Mouse (Mus musculus) olfactory bulb, adult 2 months (tissue): ENCODE data around the gene Ppm1h. TPM values are rescaled to one million over a fixed set of nuclear protein-coding genes. Genes with fewer than 3 reads are reported as not detected.

Experiments
- H3K27ac ChIP-seq: fragments of 200-500 bp; 2 replicates; pipeline ENCODE4 v1.5.1; 2012; ENCODE audit warnings: low read depth, low read length; ENCODE audit not compliant: insufficient read depth
- H3K4me1 ChIP-seq: fragments of 200-500 bp; 2 replicates; pipeline ENCODE4 v1.6.1; 2012; ENCODE audit warnings: low read length; ENCODE audit not compliant: control insufficient read depth, insufficient read depth
- H3K4me3 ChIP-seq: fragments of 200-500 bp; 2 replicates; pipeline ENCODE4 v1.5.1; 2012; ENCODE audit warnings: mild to moderate bottlenecking, low read depth, low read length, moderate library complexity; ENCODE audit not compliant: insufficient read depth
- CTCF ChIP-seq: fragments of 200-500 bp; IDR thresholded peaks from 2 replicates; pipeline ENCODE4 v1.5.1; 2012; ENCODE audit warnings: low read depth, mild to moderate bottlenecking, low read length, moderate library complexity; ENCODE audit not compliant: insufficient read depth
- POLR2A ChIP-seq: fragments of 200-500 bp; IDR thresholded peaks from 2 replicates; pipeline ENCODE4 v1.6.1; 2012; ENCODE audit warnings: mild to moderate bottlenecking, low read depth, low read length, moderate library complexity; ENCODE audit not compliant: insufficient read depth
- WGBS: fragments of 180-500 bp; shearing (Covaris S2); methylation state at CpG from one replicate; pipeline ENCODE4 v1.1.7; 2018; 5-methylcytosine and 5-hydroxymethylcytosine counted together
- polyA plus RNA-seq: library from polyadenylated mRNA; stranded (reverse); fragments of >200 nt; gene quantifications from 2 replicates; pipeline ENCODE4 v1.2.4, GENCODE M21; 2012; ENCODE audit warnings: low replicate concordance; ENCODE audit not compliant: missing spikeins, insufficient read depth, insufficient read length

The Ppm1h gene
- polyA plus RNA-seq, 1 experiment = not detected

DNA sequence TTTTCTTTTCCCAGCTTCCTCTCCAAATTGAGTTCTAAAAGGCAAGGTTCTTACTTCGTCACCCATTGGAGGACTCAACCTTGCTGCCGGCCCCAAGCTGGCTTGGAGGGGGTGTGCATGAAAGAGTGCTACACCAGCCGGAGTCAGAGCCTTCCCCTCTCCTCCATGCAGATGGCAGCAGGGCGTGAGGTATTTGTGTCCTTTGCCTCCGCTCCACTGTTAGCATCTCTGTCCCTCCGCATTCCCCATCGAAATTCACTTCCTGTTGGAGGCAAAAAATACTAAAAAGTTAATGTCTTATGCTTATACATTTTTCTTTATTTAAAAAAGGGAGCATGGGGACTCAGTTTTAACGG, 181.1 kb downstream of the Ppm1h start:
- Histone ChIP-seq H3K4me3 (no peak overlapping the region), H3K4me1 (peaks cover 10% of the 10 kb centered on the region), H3K27ac (no peak overlapping the region)
- no peak for TF ChIP-seq CTCF
- no peak for TF ChIP-seq POLR2A
- 67% methylated on average over 8 of the region's 8 CpGs for WGBS

- Histone ChIP-seq H3K4me1 (peaks cover 6% of the 10 kb centered on the region), H3K4me3 (no peak overlapping the region), H3K27ac (no peak overlapping the region)
- TF ChIP-seq POLR2A (no peak), CTCF (no peak)
- WGBS = 52% methylated on average over 7 of the region's 7 CpGs
These were observed 181.5 kb downstream of the Ppm1h start for GRCm38 (mm10) chr10:122860076-122860475.

DNA sequence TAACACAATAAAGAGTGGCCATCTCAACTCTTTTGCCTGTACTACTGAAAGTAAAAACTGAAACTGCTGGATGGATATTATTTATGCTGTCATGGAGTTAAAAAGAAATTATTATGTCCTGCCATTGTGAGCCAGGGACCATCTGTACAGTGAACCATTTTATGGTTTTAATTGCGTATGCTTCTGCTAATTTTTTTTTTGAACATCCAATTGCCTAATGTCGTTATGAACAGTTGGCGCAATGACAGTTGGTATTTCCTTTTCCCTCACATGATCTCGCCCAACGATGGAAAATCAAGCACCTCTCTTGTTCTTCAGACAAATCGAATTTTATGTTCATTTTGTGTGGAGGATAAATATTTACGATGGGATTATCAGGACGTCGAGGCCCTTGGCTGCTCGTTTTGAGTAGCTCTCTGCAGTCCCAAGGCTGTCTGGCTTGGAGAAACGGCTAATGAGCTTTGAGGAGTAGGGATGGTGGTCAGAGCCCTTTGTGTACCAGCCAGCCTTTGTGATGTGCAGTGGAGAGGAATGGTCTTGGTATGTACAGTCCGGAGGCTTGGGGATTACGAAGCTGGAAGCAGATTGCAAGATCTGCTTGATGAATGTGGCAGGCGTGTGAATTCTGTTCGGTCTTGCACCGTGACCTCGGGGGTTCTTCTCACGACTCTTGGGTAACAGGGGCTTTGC, 183.3 kb downstream of the Ppm1h start:
- no peak overlapping the region for H3K27ac ChIP-seq
- no peak for TF ChIP-seq POLR2A
- TF ChIP-seq CTCF = no peak
- 71% methylated on average over 18 of the region's 18 CpGs for WGBS
- H3K4me3 ChIP-seq = no peak overlapping the region
- peaks cover 2% of the 10 kb centered on the region for H3K4me1 ChIP-seq

- peaks cover 2% of the 10 kb centered on the region for H3K4me1 ChIP-seq
- 72% methylated on average over 17 of the region's 17 CpGs for WGBS
- TF ChIP-seq CTCF (no peak), POLR2A (no peak)
- H3K4me3 ChIP-seq = no peak overlapping the region
- H3K27ac ChIP-seq = no peak overlapping the region
These were observed 183.9 kb downstream of the Ppm1h start for GRCm38 (mm10) chr10:122862386-122863023.

DNA sequence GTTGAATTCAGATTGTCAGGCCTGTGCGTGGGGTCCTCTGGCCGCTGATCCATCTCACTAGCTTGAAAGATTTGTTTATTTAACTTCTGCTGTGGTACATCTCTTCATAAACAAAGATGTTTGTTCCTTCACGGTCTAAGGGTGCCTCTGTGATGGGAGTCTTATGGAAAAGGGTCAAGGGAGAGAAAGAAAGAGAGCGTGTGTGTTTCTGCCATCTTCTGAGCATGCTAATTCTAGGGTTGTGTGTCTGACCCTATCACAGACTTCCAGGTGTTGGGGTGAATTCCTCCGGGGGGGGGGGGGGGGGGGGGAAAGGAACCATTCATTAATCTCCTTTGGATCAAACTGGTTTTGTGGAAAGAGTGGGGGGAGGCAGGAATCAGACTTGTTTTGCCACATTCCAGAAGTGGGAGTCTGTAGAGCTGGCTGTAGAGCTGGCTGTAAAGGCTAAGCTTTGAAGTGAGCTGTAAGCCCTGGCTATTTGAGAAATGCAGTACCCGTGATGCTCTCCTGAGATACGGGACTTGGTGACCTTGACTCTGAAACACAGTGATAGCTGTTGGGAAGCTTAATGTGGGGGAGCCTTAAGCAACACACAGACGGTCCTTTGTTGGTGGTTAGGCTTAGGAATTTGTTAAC, 191.4 kb downstream of the Ppm1h start:
- H3K4me3 ChIP-seq = no peak overlapping the region
- H3K4me1 ChIP-seq = no peaks in the 10 kb centered on the region
- no peak overlapping the region for H3K27ac ChIP-seq
- WGBS = 74% methylated on average over 8 of the region's 8 CpGs
- no peak for TF ChIP-seq POLR2A
- no peak for TF ChIP-seq CTCF

- no peak overlapping the region for H3K4me3 ChIP-seq
- no peaks in the 10 kb centered on the region for H3K4me1 ChIP-seq
- no peak for TF ChIP-seq POLR2A
- TF ChIP-seq CTCF = no peak
- 88% methylated on average over 3 of the region's 3 CpGs for WGBS
- no peak overlapping the region for H3K27ac ChIP-seq
These were observed 192.4 kb downstream of the Ppm1h start for GRCm38 (mm10) chr10:122870848-122871494.

- Histone ChIP-seq H3K4me1 (no peaks in the 10 kb centered on the region), H3K27ac (no peak overlapping the region), H3K4me3 (no peak overlapping the region)
- no peak for TF ChIP-seq POLR2A
- 90% methylated on average over 8 of the region's 8 CpGs for WGBS
These were observed 194.2 kb downstream of the Ppm1h start for GRCm38 (mm10) chr10:122872720-122873119.

GRCm38 (mm10) chr10:122876964-122877363, 198.4 kb downstream of the Ppm1h start:
- TF ChIP-seq CTCF (no peak), POLR2A (no peak)
- H3K4me3 ChIP-seq = no peak overlapping the region
- no peak overlapping the region for H3K27ac ChIP-seq
- 92% methylated on average over 4 of the region's 4 CpGs for WGBS
- H3K4me1 ChIP-seq = peaks cover 6% of the 10 kb centered on the region

DNA sequence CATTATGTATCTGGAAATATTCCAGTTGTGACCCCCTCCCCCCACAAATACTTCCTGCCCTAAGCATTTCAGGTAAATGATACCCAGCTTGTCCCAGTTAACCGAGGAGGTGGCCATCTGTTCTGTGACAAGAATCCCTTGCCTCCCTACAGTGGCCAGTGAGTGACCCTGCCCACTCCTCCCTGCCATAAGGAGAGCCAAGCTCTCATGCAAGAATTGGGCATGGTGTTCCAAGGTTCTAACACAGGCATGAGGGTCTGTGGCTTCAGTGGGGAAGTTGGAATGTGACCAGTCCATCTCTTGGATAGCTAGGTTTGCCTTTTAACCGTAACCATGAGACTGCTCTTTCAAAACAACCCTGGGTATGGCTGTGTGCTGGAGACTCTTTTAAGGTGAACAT, 198.9 kb downstream of the Ppm1h start:
- TF ChIP-seq CTCF (no peak), POLR2A (no peak)
- H3K4me3 ChIP-seq = no peak overlapping the region
- H3K27ac ChIP-seq = no peak overlapping the region
- WGBS = 89% methylated on average over 2 of the region's 2 CpGs
- peaks cover 7% of the 10 kb centered on the region for H3K4me1 ChIP-seq
